Mouse (Mus musculus) C2C12 (cell line): ENCODE measurements at regions not wholly inside any gene's neighbourhood (a gene's known extent, or its start where the extent isn't known, plus 50 kb on each side); places are given as distances from the start of the nearest gene placed in this dataset.

Source experiments
- CEBPB ChIP-seq: IDR thresholded peaks from one replicate; pipeline ENCODE4 v1.6.1; 2011; ENCODE audit warnings: low read depth, mild to moderate bottlenecking, control low read depth, moderate library complexity
- CTCF ChIP-seq: IDR thresholded peaks from one replicate; pipeline ENCODE4 v1.5.1; 2011; ENCODE audit not compliant: control insufficient read depth, insufficient read depth, insufficient read length
- MAX ChIP-seq: IDR thresholded peaks from one replicate; pipeline ENCODE4 v1.6.1; 2011; ENCODE audit warnings: mild to moderate bottlenecking, control low read depth
- MYOG ChIP-seq: IDR thresholded peaks from one replicate; pipeline ENCODE4 v1.6.1; 2011; ENCODE audit not compliant: control insufficient read depth, insufficient read length; ENCODE audit errors: extremely low read depth
- USF1 ChIP-seq: IDR thresholded peaks from one replicate; pipeline ENCODE4 v1.6.1; 2011; ENCODE audit warnings: low read depth, mild to moderate bottlenecking, control low read depth, moderate library complexity

- TF ChIP-seq CTCF = no peak
- no peak for TF ChIP-seq USF1
- no peak for TF ChIP-seq MAX
- no peak for TF ChIP-seq CEBPB
- TF ChIP-seq MYOG = no peak
Observed at GRCm38 (mm10) chr15:56337879-56338278, 1139.5 kb downstream of the Slc22a22 start.
